Mouse (Mus musculus): ENCODE results near the gene Usp54.

- TF ChIP-seq GATA1 (IDR thresholded peaks at IDR 0.05; ENCODE audit: low read length) (no peak), TAL1 (IDR thresholded peaks at IDR 0.05; ENCODE audit: low read length) (no peak)
Observed at GRCm38 (mm10) chr14:20561897-20562296, 79.0 kb downstream of the Usp54 start.
